Mouse (Mus musculus): ENCODE results near the gene Sdhaf4. TPM values are rescaled to one million over a fixed set of nuclear protein-coding genes. Genes with fewer than 3 reads are reported as not detected.
"Not testable (repeated sequence)": the region's sequence is repeated elsewhere in the genome, so short reads cannot be mapped to it uniquely, and the experiment has no call there.

Gene Sdhaf4
- 10 to 100 TPM; 43.4 to 48.3 TPM for total RNA-seq (2021)

- peak; percentile 92 for DNase-seq
- intact Hi-C loops (cut with DNase I), result no loop called here
Observed at GRCm38 (mm10) chr1:24005070-24005804, at the start of gene Sdhaf4. Gene Sdhaf4 (minus strand): TSS chr1:24005656.

GRCm38 (mm10) chr1:24046730-24047510 is 41.5 kb upstream of the Sdhaf4 start:
- DNase-seq, result no peak
- intact Hi-C loops (cut with DNase I), result no loop called here

- no peak for DNase-seq
- intact Hi-C loops (cut with DNase I), result no loop called here
Observed at GRCm38 (mm10) chr1:24045627-24046026, 40.2 kb upstream of the Sdhaf4 start.

GRCm38 (mm10) chr1:24043007-24043406 is 37.6 kb upstream of the Sdhaf4 start:
- DNase-seq, result no peak
- intact Hi-C loops (cut with DNase I), result no loop called here

GRCm38 (mm10) chr1:24033759-24034423 is 28.4 kb upstream of the Sdhaf4 start:
- intact Hi-C loops (cut with DNase I), result loop anchor here (10.0 kb wide), 2 partner anchors 141 to 269 kb away; partner anchors contain the start of genes B3gat2 and Col9a1
- DNase-seq, result no peak

GRCm38 (mm10) chr1:24010821-24011220 is 5.4 kb upstream of the Sdhaf4 start:
- intact Hi-C loops (cut with DNase I), result no loop called here

GRCm38 (mm10) chr1:24010016-24010415 is 4.6 kb upstream of the Sdhaf4 start:
- DNase-seq, result no peak

More at GRCm38 (mm10) chr1:24010821-24011220, 5.4 kb upstream of the Sdhaf4 start:
- DNase-seq, result no peak

GRCm38 (mm10) chr1:24007621-24008020 is 2.2 kb upstream of the Sdhaf4 start:
- DNase-seq, result no peak
- intact Hi-C loops (cut with DNase I), result no loop called here

More at GRCm38 (mm10) chr1:24010016-24010415, 4.6 kb upstream of the Sdhaf4 start:
- intact Hi-C loops (cut with DNase I), result no loop called here

- intact Hi-C loops (cut with DNase I), result no loop called here
- DNase-seq, result no peak
Observed at GRCm38 (mm10) chr1:23999318-23999717, 6.1 kb downstream of the Sdhaf4 start.

GRCm38 (mm10) chr1:23998866-23999265 is 6.6 kb downstream of the Sdhaf4 start:
- intact Hi-C loops (cut with DNase I), result no loop called here
- no peak for DNase-seq

GRCm38 (mm10) chr1:23998120-23998810 is 7.2 kb downstream of the Sdhaf4 start:
- intact Hi-C loops (cut with DNase I), result no loop called here
- DNase-seq, result no peak

- DNase-seq, result no peak
- intact Hi-C loops (cut with DNase I), result no loop called here
Observed at GRCm38 (mm10) chr1:23997493-23997892, 8.0 kb downstream of the Sdhaf4 start.

GRCm38 (mm10) chr1:23995420-23995819 is 10.0 kb downstream of the Sdhaf4 start:
- no peak for DNase-seq

GRCm38 (mm10) chr1:23983118-23983517 is 22.3 kb downstream of the Sdhaf4 start:
- DNase-seq, result no peak
- intact Hi-C loops (cut with DNase I), result loop anchor here (10.0 kb wide), 1 partner anchor 48 kb away; no protein-coding TSS in a partner anchor

More at GRCm38 (mm10) chr1:23995420-23995819, 10.0 kb downstream of the Sdhaf4 start:
- intact Hi-C loops (cut with DNase I), result no loop called here

- no peak for DNase-seq
- intact Hi-C loops (cut with DNase I), result no loop called here
Observed at GRCm38 (mm10) chr1:23978281-23978680, 27.2 kb downstream of the Sdhaf4 start.

GRCm38 (mm10) chr1:23971159-23971558 is 34.3 kb downstream of the Sdhaf4 start:
- intact Hi-C loops (cut with DNase I), result not testable (repeated sequence)

GRCm38 (mm10) chr1:23968027-23968725 is 37.3 kb downstream of the Sdhaf4 start:
- intact Hi-C loops (cut with DNase I), result no loop called here
- DNase-seq, result no peak

More at GRCm38 (mm10) chr1:23971159-23971558, 34.3 kb downstream of the Sdhaf4 start:
- DNase-seq, result not testable (repeated sequence)

- DNase-seq, result no peak
- intact Hi-C loops (cut with DNase I), result no loop called here
Observed at GRCm38 (mm10) chr1:23966226-23966625, 39.2 kb downstream of the Sdhaf4 start.

GRCm38 (mm10) chr1:23959415-23959732 is 46.1 kb downstream of the Sdhaf4 start:
- no peak for DNase-seq
- intact Hi-C loops (cut with DNase I), result no loop called here

Data from left cerebral cortex, postnatal 4 days (tissue).